Mouse (Mus musculus) retina, postnatal 7 days (tissue): ENCODE measurements around the gene Rfwd3.
"Not testable (repeated sequence)": the region's sequence is repeated elsewhere in the genome, so short reads cannot be mapped to it uniquely, and the experiment has no call there.

Experiments used
- DNase-seq: peaks from one replicate; pipeline ENCODE4 v3.0.0-alpha.2; 2012; ENCODE audit warnings: low read depth, low spot score

Gene Rfwd3

DNA sequence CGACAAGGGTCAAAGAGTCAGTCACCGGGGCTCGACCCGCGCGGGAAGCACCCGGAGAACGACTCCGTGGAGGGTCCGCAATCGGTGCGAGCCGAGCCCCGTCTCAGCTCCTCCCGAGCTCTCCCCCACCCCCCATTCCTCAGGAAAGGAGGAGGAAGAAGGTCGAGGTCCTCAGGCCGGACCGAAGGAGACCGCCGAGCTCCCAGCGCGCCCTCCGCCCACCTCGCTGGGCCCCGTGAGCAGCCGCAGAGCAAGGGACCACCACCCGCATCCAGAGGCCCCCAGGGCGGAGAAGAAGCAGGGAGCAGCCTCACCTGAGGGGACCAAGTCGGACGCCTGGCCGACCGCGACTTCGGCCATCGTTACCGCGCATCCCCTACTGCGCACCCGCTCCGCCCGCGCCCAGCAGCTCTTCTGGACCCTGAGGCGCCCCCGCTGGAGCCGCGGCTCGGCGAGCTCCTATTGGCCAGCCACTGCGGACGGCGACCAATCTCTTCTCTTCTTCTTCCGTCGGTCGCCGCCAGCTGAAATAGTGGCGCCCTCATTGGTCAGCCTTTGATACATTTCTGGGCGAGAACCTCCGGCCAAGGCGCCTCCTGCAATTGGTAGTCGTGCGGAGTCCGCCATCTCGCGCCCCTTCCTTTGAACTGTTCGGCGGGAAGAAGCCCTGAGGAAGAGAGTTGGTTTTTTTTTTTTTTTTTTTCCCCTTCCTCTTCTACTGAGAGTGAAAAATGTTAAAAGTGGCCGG lies at the start of gene Rfwd3:
Gene Rfwd3 (minus strand): TSS at position 402 of the 748 bp plus-strand sequence.
- DNase-seq = peak; percentile 89

DNA sequence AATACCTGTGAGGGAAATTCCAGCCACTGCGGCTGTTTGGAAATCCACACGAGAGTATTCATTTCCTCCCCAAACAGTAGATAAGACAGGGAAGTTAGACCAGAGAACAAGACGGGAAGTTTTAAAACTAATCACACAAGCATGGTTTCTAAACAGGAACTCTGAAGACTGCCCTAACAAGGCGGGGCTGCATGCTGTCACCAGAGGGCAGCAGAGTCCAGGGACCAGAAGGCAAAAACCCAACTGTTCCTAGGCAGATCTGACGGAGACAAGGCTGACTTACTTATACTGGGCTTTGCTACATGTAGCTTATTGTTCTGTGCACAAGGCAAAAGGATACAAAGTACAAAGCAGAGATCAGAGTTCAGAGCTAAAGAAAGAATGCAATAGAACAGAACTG lies 43.2 kb upstream of the Rfwd3 start:
- DNase-seq = peak; percentile 59

DNA sequence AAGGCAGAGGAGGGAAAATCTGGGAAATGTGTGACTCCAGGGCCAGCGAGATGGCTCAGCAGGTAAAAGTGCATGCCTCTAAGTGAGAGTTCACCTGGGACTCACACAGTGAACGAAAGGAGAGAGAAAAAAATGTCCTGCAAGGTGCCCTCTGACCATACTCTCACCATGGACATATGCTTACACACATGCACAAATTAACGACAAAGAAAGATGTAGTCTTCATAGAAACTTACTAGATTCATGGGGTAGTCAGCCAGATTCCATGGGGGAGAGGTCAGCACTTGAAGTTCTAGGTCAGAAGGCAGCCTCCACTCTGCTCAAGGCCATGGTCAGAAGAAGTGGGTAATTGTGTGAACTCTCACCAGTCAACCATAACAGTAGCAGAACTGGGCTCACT lies 40.2 kb upstream of the Rfwd3 start:
- DNase-seq = no peak

DNA sequence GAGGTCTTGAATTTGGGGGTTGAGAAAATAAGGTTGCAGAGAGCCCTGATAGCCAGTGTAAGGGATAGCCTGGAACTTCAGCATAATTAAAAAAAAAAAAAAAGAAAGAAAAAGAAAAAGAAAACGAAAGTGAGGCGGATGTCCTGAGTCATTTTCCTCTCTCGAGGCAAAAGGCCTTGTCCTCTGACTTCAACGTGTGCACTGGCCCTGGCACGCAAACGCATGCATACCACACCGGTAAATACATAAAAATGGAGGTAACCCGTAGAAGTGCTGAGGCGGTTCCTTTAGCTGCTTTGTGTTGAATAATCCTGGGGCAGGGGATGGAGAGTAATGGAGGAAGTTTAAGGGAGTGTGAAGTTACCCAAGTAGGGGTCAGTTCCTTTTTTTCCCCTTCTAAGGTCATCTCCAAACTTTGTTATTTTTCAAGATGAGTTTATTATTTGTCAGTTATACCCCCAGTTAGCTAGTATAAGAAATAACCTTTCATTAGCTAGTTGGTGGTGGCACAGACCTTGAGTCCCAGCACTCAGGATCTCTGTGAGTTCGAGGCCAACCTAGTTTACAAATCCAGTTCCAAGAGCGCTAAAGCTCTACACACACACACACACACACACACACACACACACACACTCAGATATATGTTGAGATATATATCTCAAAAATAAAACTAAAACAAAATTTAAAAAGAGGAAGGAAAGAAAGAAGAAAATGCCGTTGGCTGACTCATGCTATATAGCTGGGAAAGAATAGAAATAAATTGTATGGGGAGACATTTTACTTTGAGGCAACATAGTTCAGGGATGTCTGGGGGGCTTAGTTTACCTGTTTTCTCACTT lies 38.6 kb upstream of the Rfwd3 start:
- no peak for DNase-seq

DNA sequence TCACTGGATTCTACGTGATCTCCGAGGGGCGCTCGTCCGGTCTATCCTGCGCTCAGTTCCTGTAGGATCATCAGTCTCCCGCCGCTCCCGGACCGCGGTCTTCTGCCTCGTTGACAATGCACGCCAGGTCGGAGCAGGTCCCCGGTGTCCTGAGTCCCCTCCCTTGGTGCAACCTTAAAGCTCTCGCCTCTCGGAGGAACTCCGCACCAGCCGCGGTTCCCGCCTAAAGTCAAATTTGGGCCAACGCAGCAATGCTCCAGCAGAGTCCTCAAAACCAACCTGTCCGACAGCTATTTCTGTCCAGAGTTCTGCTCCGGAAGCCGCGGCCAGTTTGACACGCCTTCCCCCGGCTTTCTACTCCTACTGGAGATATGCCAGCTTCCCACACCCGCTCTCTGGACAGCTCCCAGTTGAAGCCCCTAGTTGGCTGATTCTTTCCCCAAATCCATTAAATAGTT lies 37.9 kb upstream of the Rfwd3 start, which contains the start of gene Mlkl:
Gene Mlkl (minus strand): TSS at position 288 of the 458 bp plus-strand sequence.
- no peak for DNase-seq

DNA sequence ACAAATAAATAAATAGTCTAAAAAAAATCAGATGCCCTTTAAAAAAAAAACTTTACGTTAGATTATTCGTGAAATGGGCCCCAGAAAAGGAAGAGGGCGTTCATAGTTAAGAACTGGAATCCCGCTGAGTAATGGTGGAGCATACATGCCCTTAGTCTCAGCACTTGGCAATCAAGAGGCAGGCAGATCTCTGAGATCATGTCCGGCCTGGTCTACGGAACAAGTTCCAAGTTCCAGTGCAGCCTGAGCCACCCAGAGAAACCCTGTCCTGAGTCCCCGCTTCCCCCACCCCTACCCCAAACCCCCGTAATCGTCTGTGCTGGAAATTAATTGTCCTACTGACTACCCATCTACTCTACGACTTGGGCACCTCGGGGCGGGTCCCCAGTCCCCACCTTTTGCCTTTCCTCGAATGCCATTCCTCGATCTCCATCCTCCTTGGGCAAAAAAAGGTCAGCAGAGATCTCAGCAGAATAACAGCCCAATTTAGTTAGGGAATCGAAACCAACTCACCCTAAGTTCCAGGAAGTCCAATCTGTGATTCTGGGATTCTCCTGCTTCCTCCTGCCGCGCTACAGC lies 37.4 kb upstream of the Rfwd3 start:
- DNase-seq = no peak

DNA sequence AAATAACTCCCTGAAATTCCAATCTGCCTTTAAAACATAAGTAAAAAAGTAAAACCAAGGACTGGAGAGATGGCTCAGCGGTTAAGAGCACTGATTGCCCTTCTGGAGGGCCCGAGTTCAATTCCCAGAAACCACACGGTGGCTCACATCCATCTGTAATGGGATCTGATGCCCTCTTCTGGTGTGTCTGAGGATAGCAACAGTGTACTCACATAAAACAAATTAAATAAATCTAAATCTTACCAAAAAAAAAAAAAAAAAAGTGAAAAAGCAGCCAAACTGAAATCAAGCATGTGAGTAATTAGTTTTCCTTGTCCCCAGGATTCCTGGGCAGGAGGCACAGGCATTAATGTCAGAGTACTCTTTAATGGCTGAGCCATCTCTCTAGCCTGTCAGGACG lies 36.7 kb upstream of the Rfwd3 start:
- DNase-seq = no peak

DNA sequence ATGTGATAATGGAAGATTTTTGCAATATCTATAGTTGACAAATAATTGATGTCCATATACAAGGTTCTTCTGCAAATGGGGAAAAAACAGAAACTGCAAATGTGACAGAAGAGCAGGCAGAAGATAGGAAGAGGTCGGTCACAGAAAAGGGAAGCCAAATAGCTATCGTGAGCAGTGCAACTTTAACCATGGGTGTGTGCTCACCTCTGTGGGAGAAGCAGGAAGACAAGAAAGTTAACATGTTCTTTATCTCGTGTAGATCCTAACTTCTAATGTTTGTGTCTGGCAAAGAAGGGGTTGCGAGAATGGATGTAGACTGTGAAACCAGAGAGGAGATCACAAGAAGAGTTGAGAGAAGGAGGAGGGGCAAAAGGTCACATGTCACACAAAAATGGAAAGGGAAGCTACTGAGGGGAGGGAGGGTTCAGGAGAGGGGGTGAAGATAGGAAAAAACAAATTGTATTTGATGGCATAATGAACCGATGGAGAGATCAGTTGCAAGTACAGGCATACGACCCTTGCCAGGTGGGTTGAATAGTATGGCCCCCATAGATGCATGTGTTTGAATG lies 25.3 kb upstream of the Rfwd3 start:
- no peak for DNase-seq

DNA sequence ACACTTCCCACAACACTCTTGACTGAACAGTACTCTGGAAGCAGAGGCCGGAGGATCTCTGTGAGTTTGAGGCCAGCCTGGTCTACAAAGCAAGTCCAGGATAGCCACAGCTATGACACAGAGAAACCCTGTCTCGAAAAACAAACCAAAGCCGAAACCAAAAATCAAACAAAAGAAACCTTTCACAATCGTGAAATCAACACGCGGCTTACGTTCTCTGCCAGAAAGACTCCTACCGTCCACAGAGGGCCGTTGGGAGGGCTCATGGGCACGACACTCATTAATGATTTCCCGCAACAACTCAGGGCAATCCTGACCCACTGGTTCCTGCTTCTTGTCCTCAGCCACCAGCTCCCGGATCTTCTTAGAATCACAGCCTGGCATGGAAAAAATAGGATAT lies 14.7 kb upstream of the Rfwd3 start:
- no peak for DNase-seq

DNA sequence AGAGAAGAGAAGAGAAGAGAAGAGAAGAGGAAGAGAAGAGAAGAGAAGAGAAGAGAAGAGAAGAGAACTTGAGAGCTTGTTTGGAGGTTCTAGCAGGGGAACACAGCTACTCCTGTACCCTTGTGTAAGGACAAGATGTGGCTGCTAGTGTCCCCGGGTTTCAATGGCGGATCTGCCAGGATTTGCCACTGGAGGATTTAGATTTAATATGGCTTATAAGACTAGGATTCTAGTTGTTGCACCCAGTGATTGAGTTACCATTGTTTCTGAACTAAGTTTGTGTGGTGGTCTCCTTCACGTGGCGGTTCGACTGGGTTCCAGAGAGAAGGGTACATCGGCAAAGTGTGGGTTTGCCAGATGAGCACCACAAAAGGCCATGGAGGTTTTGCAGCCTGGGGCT lies 13.9 kb upstream of the Rfwd3 start:
- not testable (repeated sequence) for DNase-seq

DNA sequence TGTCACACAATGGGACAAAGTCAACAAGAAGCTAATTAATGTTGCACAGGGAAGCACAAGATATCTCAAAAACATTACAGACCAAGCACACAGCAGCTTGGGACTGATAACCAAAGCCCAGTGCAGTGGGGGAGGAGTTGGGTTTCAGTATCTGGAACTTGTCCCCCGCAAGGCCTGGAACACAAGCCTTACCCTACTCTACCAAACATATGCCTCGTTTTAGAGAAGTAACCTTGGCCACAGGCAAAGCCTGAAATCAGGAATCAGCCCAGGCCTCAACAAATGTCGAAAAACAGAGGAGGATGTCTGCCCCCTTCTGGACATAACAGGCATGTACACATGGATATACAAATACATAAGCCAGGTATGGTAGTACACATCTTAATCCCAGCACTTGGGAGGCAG lies 12.7 kb upstream of the Rfwd3 start:
- no peak for DNase-seq

DNA sequence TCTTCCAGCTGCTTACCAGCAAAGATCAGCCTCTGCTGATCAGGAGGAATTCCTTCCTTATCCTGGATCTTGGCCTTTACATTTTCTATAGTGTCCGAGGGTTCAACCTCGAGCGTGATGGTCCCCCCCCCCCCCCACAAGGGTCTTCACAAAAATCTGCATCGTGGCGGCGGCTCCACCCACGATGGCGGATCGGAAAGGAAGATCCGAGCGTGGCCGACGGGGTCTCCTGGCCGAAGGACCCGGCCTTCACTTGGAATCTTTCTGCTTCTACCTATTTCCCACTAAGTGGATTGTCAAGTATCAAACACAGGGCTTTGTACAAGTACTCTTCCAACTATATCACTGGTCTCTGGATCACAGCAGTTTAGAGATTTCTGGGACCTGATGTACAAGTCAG lies 10.0 kb upstream of the Rfwd3 start:
- not testable (repeated sequence) for DNase-seq

DNA sequence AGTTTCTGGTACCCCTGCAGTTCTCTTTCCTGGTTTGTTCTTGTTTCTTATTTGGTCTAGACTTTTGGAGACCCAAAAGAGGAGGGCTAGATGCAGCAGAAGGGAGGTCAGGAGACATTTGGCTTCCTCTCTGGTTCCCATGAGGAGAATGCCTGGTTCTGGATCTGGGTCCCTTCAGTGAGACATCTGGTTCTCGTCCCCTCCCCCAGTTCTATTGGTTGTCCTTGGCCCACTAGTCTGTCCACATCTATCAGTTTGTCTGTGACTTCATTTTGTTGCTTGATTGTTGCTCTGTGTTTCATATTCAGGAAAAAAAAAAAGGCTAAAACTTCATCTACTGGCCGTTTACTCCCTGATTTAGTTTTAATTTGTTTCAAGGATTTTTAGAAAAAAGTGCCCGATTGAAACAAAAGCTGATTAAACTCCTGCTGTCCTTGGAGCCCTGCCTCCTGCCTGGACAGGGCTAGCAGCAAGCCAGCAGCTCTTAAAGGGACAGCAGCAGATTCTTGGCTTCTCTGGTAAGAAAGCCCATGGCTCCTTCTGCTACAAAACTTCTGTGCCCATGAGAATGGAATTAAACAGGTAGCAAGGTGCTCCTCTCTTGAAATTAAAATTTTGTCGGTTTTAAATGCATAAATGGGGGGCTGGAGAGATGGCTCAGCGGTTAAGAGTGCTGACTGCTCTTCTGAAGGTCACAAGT lies 5.2 kb upstream of the Rfwd3 start:
- DNase-seq = no peak

DNA sequence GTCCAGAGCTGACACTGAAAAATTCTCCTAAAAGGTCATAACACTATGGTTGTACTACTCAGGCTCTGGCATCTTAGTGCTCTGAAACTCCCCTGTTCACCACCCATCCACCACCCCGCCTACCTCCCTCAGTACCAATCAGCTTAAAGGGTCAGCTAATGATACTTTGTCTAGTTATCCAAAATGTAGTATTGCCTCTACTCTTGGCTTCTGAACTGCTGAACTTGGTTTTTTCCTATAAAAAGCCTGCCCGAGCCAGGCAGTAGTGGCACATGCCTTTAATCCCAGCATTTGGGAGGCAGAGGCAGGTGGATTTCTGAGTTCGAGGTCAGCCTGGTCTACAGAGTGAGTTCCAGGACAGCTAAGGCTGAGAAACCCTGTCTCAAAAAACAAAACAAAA lies 4.3 kb upstream of the Rfwd3 start:
- no peak for DNase-seq

DNA sequence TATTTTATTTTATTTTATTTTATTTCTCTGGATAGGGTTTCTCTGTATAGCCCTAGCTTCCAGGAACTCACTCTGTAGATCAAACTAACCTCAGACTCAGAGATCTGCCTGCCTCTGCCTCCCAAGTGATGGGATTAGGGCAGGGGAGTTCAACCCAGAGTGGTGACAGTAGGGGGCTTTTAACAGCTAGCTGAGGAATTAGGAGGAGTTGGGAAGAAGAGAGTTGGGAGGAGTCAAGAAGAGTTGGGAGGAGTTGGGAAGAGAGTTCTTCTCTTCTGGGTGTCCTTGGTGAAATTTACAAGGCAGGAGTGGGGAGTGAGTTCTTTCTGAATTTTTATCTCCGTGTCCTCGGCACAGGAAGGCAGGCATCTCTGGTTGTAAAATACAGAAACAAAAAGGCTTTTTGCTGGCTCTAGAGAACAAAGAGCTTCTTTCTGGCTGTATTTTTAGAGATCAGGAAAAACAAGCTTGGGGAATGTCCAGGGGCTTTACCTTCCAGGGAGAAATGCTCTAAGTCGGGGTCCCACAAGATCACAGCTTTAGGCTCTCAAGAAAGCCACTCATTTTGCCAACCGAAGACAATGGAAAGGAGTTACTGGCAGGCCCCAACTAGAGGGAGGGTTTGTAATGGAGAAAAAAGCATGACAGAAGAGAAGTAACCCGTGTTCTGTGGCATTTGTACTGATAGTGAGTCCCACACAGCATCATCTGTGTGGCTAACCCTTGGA lies 3.2 kb upstream of the Rfwd3 start:
- not testable (repeated sequence) for DNase-seq

DNA sequence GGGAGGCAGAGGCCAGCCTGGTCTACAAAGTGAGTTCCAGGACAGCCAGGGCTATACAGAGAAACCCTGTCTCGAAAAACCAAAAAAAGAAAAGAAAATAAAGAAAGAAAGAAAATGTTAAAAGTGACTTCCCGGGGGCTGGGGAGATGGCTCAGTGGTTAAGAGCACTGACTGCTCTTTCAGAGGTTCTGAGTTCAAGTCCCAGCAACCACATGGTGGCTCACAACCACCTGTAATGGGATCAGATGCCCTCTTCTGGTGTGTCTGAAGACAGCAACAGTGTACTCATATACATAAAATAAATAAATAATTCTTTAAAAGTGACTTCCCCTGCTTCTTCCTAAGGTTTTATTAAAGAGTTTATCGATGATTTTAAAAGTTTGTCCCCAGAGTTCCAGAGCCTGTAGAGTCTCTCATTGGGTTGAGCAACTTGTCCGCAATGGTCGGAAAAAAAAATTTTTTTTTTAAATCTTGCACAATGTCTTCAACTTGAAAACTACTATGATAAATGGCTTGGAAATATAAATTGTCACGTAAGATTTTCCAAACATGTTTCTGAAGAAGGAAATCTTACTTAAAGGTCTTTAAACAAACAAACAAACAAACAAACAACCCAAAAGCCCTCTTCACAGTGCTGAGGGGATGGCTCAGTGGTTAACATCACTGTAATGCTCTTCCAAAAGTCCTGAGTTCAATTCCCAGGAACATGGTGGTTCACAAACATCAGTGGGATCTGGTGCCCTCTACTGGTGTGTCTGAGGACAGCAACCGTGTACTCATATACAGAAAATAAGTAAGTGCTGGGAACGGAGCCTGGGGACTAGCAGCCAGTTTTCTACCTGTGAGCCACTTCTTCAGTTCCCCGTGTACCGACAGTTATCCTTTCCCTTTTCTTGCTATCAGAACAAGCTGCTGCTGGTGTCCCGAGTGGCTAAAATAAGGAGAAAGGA lies 850 bp upstream of the Rfwd3 start:
- DNase-seq = no peak

DNA sequence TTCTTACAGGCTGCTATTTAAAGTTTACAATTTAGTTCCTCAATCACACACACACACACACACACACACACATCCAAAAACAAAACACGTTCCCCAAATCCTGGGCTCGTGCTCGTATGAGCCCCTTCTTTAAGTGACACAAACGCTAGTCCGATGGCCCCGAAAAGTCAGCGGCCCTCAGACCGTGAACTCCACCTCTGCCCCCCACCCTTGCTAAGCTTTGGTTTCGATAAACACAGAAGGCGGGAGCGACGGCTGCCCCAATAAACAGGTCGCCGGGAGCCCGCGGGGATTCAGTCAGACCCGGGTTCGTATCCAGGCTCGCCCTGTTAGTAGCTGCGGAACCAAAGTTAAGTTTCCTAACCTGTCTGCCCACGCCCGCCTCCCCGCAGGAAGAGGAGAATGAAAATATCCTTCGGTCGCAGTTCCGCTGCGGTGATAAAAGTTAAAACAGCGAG lies 630 bp downstream of the Rfwd3 start:
- DNase-seq = peak; percentile 16

DNA sequence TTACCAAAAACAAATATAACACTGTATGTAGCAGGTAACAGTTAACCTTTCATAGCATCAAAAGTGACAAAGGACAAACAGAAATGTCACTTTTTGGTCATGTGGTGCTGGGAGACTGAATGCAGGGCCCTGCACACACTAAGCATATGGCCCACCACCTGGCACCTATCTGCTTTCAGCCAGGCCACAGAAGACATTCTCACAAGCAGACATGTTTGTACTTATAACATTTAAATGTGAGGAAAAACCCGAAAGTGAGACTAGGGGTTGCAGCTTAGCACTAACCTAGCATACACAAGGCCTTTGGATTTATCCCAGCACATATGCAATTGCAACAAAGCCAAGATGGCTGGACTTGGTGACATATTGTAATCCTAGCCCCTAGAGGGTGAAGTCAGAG lies 2.0 kb downstream of the Rfwd3 start:
- DNase-seq = no peak

DNA sequence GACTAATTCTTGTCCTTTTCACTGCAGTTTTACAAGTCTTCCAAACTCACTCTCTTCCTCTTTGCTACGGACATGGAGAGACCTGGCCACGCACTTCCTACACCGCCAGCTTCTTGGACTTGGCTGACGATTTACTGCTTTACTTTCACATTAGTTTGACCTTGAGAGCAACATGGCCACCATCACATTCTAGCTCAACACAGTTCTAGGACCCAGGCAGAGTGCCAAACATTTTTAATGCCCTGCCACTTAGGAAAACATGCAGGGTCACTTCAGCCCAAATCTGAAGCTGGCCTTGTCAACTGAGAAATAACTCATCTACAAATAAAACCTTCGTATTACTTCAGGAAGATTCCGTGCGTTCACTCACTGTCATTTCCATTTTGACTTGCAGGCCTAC lies 8.3 kb downstream of the Rfwd3 start:
- DNase-seq = no peak

DNA sequence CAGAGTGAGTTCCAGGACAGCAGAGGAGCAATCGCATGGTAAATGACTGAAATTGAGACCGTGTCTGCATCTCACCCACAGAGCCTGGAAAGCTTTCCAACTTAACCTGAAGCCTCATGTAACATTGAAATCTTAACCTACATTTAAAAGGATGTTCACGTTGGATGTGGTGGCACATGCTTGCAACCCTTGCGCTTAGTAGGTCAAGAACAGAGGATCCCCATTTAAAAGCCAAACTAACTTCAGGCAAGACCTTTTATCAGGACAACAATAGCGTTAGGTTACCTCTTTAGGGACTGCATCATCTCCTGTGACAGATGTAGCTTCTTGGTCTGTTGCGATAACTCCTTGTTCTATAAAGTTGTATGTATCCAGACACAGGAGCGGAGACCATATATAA lies 9.4 kb downstream of the Rfwd3 start:
- DNase-seq = no peak
